Mouse (Mus musculus) stomach, postnatal 0 days (tissue): Measurements from ENCODE around the gene Gpr18. TPM values are rescaled to one million over a fixed set of nuclear protein-coding genes. Genes with fewer than 3 reads are reported as not detected.
A peak's percentile ranks its signal among the peaks of the same experiment; 100 is the strongest.

Experiments
- ATAC-seq: fragments of 200-750 bp; cut with Nextera tagmentation; 2 replicates; pipeline ENCODE4 v1.8.0; 2017; ENCODE audit not compliant: low FRiP score, low TSS enrichment
- DNase-seq: peaks from one replicate; pipeline ENCODE4 v3.0.0-alpha.2; 2016; ENCODE audit warnings: low spot score
- H3K27ac ChIP-seq: fragments of 300-500 bp; sonication (generic); replicated peaks from 2 replicates; pipeline ENCODE4 v1.5.1; 2014; ENCODE audit warnings: mild to moderate bottlenecking, control low read depth
- H3K27me3 ChIP-seq: fragments of 300-500 bp; sonication (generic); 2 replicates; pipeline ENCODE4 v1.6.1; 2014; ENCODE audit warnings: low read length; ENCODE audit not compliant: control insufficient read depth, insufficient read depth
- H3K36me3 ChIP-seq: fragments of 300-500 bp; sonication (generic); 2 replicates; pipeline ENCODE4 v1.6.1; 2014; ENCODE audit warnings: low read length, mixed read lengths; ENCODE audit not compliant: control insufficient read depth, insufficient read depth
- H3K4me1 ChIP-seq: fragments of 300-500 bp; sonication (generic); replicated peaks from 2 replicates; pipeline ENCODE4 v1.6.1; 2014; ENCODE audit warnings: antibody characterized with exemption; ENCODE audit not compliant: control insufficient read depth, insufficient read depth
- H3K4me2 ChIP-seq: fragments of 300-500 bp; sonication (generic); replicated peaks from 2 replicates; pipeline ENCODE4 v1.6.1; 2014; ENCODE audit warnings: low read depth, mild to moderate bottlenecking, control low read depth, moderate library complexity
- H3K4me3 ChIP-seq: fragments of 300-500 bp; sonication (generic); 2 replicates; pipeline ENCODE4 v1.5.1; 2014; ENCODE audit warnings: low read depth, low read length, control low read depth
- H3K9ac ChIP-seq: fragments of 300-500 bp; sonication (generic); 2 replicates; pipeline ENCODE4 v1.6.1; 2014; ENCODE audit warnings: mild to moderate bottlenecking, low read length, control low read depth, mixed read lengths
- H3K9me3 ChIP-seq: fragments of 300-500 bp; sonication (generic); 2 replicates; pipeline ENCODE4 v1.6.1; 2016; ENCODE audit warnings: low read length; ENCODE audit not compliant: control insufficient read depth
- CTCF ChIP-seq: IDR thresholded peaks from 2 replicates; pipeline ENCODE4 v1.5.1; 2016; ENCODE audit warnings: antibody characterized with exemption, low read depth, mild to moderate bottlenecking, moderate library complexity
- EP300 ChIP-seq: optimal IDR thresholded peaks from 2 replicates; pipeline ENCODE3; 2016; ENCODE audit warnings: antibody characterized with exemption
- WGBS: fragments of 180-500 bp; shearing (Covaris S2); extraction: QIAGEN DNeasy Blood & Tissue Kit; methylation state at CpG from one replicate; pipeline ENCODE4 v1.1.7; 2014; 5-methylcytosine and 5-hydroxymethylcytosine counted together
- polyA plus RNA-seq: library from polyadenylated mRNA; unstranded; fragments of >200 nt; fragmentation: Nextera tagmentation; extraction: Ambion mirVana; gene quantifications from 2 replicates; pipeline ENCODE4 v1.2.1, GENCODE M21; 2015

Gene Gpr18
- polyA plus RNA-seq, 1 experiment from 2014 or later: 0.06 TPM

DNA sequence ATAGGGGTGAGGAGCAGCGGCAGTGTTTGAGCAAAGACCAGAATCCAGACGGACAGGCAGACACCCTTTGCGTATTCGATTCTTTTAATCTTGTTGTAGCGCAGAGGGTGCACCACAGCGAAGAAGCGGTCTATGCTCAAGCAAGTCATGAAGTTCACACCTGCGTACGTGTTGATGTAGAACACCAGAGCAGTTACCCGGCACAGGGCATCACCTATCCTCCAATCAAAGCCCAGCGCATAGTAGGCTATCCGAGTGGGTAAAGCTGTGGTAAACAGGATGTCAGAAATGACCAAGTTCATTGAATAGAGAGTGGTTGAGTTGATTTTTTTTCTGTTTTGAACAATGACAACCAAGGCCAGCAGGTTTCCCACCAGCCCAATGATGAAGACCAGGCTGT, 39.0 kb upstream of the Gpr18 start:
- Histone ChIP-seq H3K36me3 (no peaks in the 10 kb centered on the region), H3K9ac (no peak overlapping the region), H3K27ac (no peak overlapping the region), H3K4me1 (no peaks in the 10 kb centered on the region), H3K4me2 (no peak overlapping the region), H3K4me3 (no peak overlapping the region), H3K27me3 (no peaks in the 10 kb centered on the region), H3K9me3 (no peaks in the 10 kb centered on the region)
- WGBS: 94% methylated on average over 12 of the region's 12 CpGs
- ATAC-seq (no peak), DNase-seq (no peak)
- TF ChIP-seq EP300 (no peak), CTCF (no peak)

DNA sequence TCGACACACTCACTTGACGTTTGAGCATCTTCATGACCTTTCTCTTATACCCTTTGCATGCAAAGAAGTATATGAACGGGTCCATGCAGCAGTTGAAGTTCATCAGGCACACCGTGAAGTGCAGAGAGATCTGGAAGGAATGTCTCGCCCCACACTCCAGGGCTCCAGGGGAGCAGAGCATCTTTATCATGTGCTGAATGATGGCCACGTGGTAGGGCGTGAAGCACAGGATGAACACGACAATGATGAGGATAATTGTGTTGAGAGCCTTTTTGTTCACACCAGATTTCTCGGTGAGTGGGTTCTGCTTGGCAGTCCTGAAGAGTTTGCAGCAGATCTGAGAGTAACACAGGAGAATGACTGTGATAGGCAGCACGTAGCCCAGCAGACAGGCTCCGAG, 38.5 kb upstream of the Gpr18 start:
- ATAC-seq (no peak), DNase-seq (no peak)
- TF ChIP-seq CTCF: no peak
- H3K9ac ChIP-seq: no peak overlapping the region
- no peaks in the 10 kb centered on the region for H3K4me1 ChIP-seq
- no peak overlapping the region for H3K27ac ChIP-seq
- H3K9me3 ChIP-seq: no peaks in the 10 kb centered on the region
- WGBS: 96% methylated on average over 11 of the region's 11 CpGs
- no peak overlapping the region for H3K4me2 ChIP-seq
- H3K27me3 ChIP-seq: no peaks in the 10 kb centered on the region
- no peak overlapping the region for H3K4me3 ChIP-seq
- H3K36me3 ChIP-seq: no peaks in the 10 kb centered on the region

DNA sequence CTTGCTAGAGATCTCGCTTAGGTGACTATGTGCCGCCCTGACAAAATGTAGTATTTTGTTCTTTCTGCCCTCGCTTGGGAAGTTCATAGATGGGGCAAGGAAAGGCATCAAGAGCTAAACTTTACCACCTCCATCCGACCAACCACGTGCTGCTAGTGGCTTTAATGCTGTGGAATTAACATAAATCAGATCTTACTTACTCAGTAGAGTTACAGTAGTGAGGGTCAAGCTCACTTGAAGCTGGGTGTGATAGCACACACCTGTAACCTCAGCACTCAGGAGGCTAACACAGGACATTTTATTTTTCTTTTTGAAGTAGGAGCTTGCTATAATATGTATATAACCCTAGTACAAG, 36.4 kb upstream of the Gpr18 start:
- Histone ChIP-seq H3K4me2 (no peak overlapping the region), H3K27me3 (no peaks in the 10 kb centered on the region), H3K4me1 (no peaks in the 10 kb centered on the region), H3K4me3 (no peak overlapping the region), H3K36me3 (no peaks in the 10 kb centered on the region), H3K9ac (no peak overlapping the region), H3K27ac (no peak overlapping the region), H3K9me3 (no peaks in the 10 kb centered on the region)
- TF ChIP-seq EP300 (no peak), CTCF (no peak)
- 78% methylated on average over 5 of the region's 5 CpGs for WGBS
- DNase-seq (no peak), ATAC-seq (no peak)

DNA sequence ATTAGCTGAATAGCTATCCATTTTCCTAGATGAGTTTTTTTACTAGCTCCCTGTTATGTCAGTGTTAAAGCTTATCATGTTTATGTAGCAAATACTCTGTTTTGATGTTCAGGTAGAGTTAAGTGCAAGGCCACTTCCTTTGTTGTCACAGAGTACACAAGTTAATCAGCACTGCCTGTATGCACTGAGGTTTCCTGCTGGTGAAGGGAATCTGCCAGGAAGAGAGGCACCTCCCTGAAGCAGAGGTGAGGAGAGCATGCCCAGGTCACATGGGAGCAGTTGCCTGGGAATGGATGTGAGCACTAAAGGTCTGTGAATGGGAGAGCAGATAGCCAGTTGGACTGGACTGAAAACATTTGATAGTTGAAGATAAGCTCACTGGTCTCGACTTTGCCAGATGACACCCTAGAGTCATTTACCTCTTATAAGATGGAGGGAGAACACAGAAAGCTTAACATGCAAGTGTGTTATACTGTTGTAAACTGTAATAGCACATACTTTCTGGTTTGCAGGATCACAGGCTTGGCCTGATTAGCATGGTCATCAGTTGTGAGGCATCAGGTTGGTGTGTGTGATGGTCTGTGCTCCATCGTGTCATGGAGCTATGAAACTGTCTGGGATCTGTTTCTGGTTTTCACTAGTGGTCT, 35.9 kb upstream of the Gpr18 start:
- Histone ChIP-seq H3K36me3 (no peaks in the 10 kb centered on the region), H3K27me3 (no peaks in the 10 kb centered on the region), H3K9me3 (no peaks in the 10 kb centered on the region), H3K4me2 (no peak overlapping the region), H3K9ac (no peak overlapping the region), H3K27ac (no peak overlapping the region), H3K4me3 (no peak overlapping the region), H3K4me1 (no peaks in the 10 kb centered on the region)
- ATAC-seq (peak; percentile 88), DNase-seq (peak; percentile 37)
- WGBS: 60% methylated on average over 2 of the region's 2 CpGs
- TF ChIP-seq EP300: no peak
- no peak for TF ChIP-seq CTCF

DNA sequence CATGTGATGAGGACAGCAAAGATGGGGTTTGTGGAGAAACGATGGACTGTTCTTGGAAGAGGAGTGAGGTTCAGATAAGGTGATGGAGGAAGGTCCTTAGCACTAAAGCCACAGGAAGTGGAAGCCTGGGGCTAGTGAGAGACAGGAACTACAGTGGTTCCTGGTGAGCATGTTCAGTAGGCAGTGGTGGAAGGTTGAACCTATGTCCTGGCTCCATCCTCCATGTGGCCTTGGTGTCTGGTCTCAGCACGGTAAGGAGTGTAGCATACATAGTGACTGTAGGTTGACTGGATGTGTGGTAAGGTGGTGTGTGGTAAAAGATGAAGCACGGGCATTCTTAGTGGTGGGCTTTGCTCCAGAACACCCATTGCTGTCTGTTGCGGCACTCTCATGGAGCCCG, 34.3 kb upstream of the Gpr18 start:
- WGBS: 91% methylated on average over 5 of the region's 5 CpGs
- no peak for ATAC-seq
- TF ChIP-seq EP300: no peak
- TF ChIP-seq CTCF: no peak

DNA sequence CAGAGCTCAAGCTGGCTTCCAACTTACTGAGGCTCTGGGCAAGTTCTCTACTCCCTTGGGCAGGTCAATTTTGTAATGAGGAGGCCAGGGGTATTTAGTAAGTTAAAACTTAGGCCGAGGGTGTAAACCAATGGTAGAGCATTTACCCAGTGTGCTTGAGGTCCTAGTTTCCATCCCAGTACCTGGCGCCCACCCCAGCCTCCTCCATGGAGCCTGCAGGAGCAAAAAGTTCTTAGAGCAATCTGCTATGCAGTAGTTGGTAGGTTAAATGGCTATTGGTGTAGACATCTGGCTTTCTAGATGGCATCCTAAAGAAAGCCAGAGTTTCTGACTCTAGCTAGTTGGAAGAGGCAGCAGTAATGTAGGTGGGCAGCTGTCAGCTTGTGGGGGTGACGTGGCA, 33.9 kb upstream of the Gpr18 start:
- Histone ChIP-seq H3K4me1 (no peaks in the 10 kb centered on the region), H3K9me3 (no peaks in the 10 kb centered on the region), H3K27ac (no peak overlapping the region), H3K4me3 (no peak overlapping the region), H3K9ac (no peak overlapping the region), H3K27me3 (no peaks in the 10 kb centered on the region), H3K36me3 (no peaks in the 10 kb centered on the region), H3K4me2 (no peak overlapping the region)
- ATAC-seq: no peak
- no peak for DNase-seq
- 98% methylated on average over 3 of the region's 3 CpGs for WGBS
- no peak for TF ChIP-seq EP300
- TF ChIP-seq CTCF: no peak

More for the DNA sequence above, 34.3 kb upstream of the Gpr18 start:
- H3K4me3 ChIP-seq: no peak overlapping the region
- no peaks in the 10 kb centered on the region for H3K4me1 ChIP-seq
- no peaks in the 10 kb centered on the region for H3K9me3 ChIP-seq
- no peak overlapping the region for H3K9ac ChIP-seq
- H3K4me2 ChIP-seq: no peak overlapping the region
- H3K27me3 ChIP-seq: no peaks in the 10 kb centered on the region
- no peaks in the 10 kb centered on the region for H3K36me3 ChIP-seq
- H3K27ac ChIP-seq: no peak overlapping the region
- DNase-seq: no peak
